Mouse (Mus musculus) thymus, postnatal 4 days (tissue): ENCODE measurements at regions not wholly inside any gene's neighbourhood (a gene's known extent, or its start where the extent isn't known, plus 50 kb on each side); places are given as distances from the start of the nearest gene placed in this dataset.

Experiments
- DNase-seq: peaks from one replicate; pipeline ENCODE4 v3.0.0; 2021

- no peak for DNase-seq
Observed at GRCm38 (mm10) chr15:61489731-61490130, 566.9 kb upstream of the A1bg start.

- DNase-seq = no peak
Observed at GRCm38 (mm10) chr15:61481861-61482260, 559.0 kb upstream of the A1bg start.

GRCm38 (mm10) chr15:61473900-61474299 lies 551.1 kb upstream of the A1bg start:
- DNase-seq = no peak

GRCm38 (mm10) chr15:61455042-61455441 lies 532.2 kb upstream of the A1bg start:
- DNase-seq = no peak

GRCm38 (mm10) chr15:61454350-61454671 lies 531.5 kb upstream of the A1bg start:
- DNase-seq = no peak

GRCm38 (mm10) chr15:61453656-61454349 lies 531.0 kb upstream of the A1bg start:
- DNase-seq = no peak

- DNase-seq = no peak
Observed at GRCm38 (mm10) chr15:61450217-61450616, 527.4 kb upstream of the A1bg start.

GRCm38 (mm10) chr15:61448482-61448881 lies 525.7 kb upstream of the A1bg start:
- no peak for DNase-seq

GRCm38 (mm10) chr15:61446053-61446840 lies 523.4 kb upstream of the A1bg start:
- no peak for DNase-seq

GRCm38 (mm10) chr15:61441734-61442398 lies 519.1 kb upstream of the A1bg start:
- no peak for DNase-seq

- DNase-seq = no peak
Observed at GRCm38 (mm10) chr15:61441012-61441411, 518.2 kb upstream of the A1bg start.

- DNase-seq = no peak
Observed at GRCm38 (mm10) chr15:61440284-61440683, 517.5 kb upstream of the A1bg start.

- peak; percentile 10 for DNase-seq
Observed at GRCm38 (mm10) chr15:61439623-61440170, 516.9 kb upstream of the A1bg start.

- peak; percentile 47 for DNase-seq
Observed at GRCm38 (mm10) chr15:61428818-61429415, 506.1 kb upstream of the A1bg start.

GRCm38 (mm10) chr15:61422989-61423388 lies 500.2 kb upstream of the A1bg start:
- DNase-seq = no peak

- DNase-seq = no peak
Observed at GRCm38 (mm10) chr15:61417506-61417905, 494.7 kb upstream of the A1bg start.

GRCm38 (mm10) chr15:61416841-61417240 lies 494.0 kb upstream of the A1bg start:
- no peak for DNase-seq

GRCm38 (mm10) chr15:61415626-61416025 lies 492.8 kb upstream of the A1bg start:
- DNase-seq = peak; percentile 59

- peak; percentile 15 for DNase-seq
Observed at GRCm38 (mm10) chr15:61411821-61412220, 489.0 kb upstream of the A1bg start.

GRCm38 (mm10) chr15:61410789-61411188 lies 488.0 kb upstream of the A1bg start:
- no peak for DNase-seq

- no peak for DNase-seq
Observed at GRCm38 (mm10) chr15:61408621-61409020, 485.8 kb upstream of the A1bg start.

- DNase-seq = no peak
Observed at GRCm38 (mm10) chr15:61400720-61401119, 477.9 kb upstream of the A1bg start.

GRCm38 (mm10) chr15:61399971-61400370 lies 477.2 kb upstream of the A1bg start:
- no peak for DNase-seq
